Comparison of ENCODE assay signal across 8 mouse cellular contexts in genomic region chr1:36579974-36580383, GRCm38 (mm10). TPM values are rescaled to one million over a fixed set of nuclear protein-coding genes. Genes with fewer than 3 reads are reported as not detected.
DNase-seq lines count a peak whose midpoint lies in the region; ATAC-seq lines count a peak whose summit lies in the region.

No protein-coding gene starts in this region.

- H3K36me3 ChIP-seq in neural tube, embryonic 11.5 days (ENCODE audit: control insufficient read depth, insufficient read depth, low read length): no peaks in the 10 kb centered on the region
- H3K36me3 ChIP-seq in liver, embryonic 12.5 days: no peaks in the 10 kb centered on the region

- no peaks in the 10 kb centered on the region for H3K9me3 ChIP-seq in neural tube, embryonic 11.5 days (ENCODE audit: control insufficient read depth, low read length)
- H3K9me3 ChIP-seq in liver, embryonic 12.5 days (replicated peaks): no peaks in the 10 kb centered on the region

- no peaks in the 10 kb centered on the region for H3K27me3 ChIP-seq in neural tube, embryonic 11.5 days (ENCODE audit: control insufficient read depth, insufficient read depth, low read length)
- H3K27me3 ChIP-seq in liver, embryonic 12.5 days (replicated peaks): peaks cover 5% of the 10 kb centered on the region; the same call in 1 of the 2 replicates

- peak overlapping the region; percentile 27 for H3K4me2 ChIP-seq in neural tube, embryonic 11.5 days (ENCODE audit: low read depth)
- peak overlapping the region; percentile 74 for H3K4me2 ChIP-seq in liver, embryonic 12.5 days

- ATAC-seq in neural tube, embryonic 11.5 days (ENCODE audit: insufficient read depth, low FRiP score, low TSS enrichment): peak; percentile 42; the same call in 1 of the 2 replicates
- peak; percentile 22 for ATAC-seq in liver, embryonic 12.5 days

- peak overlapping the region; percentile 41 for H3K9ac ChIP-seq in neural tube, embryonic 11.5 days (ENCODE audit: low read length)
- H3K9ac ChIP-seq in liver, embryonic 12.5 days: peak overlapping the region; percentile 32; the same call in 1 of the 2 replicates

- peaks cover 16% of the 10 kb centered on the region for H3K4me1 ChIP-seq in neural tube, embryonic 11.5 days (ENCODE audit: control insufficient read depth, insufficient read depth, low read length)
- peaks cover 52% of the 10 kb centered on the region for H3K4me1 ChIP-seq in liver, embryonic 12.5 days

- peak overlapping the region; percentile 81 for H3K27ac ChIP-seq in neural tube, embryonic 11.5 days (ENCODE audit: low read depth, low read length)
- peak overlapping the region; percentile 74 for H3K27ac ChIP-seq in liver, embryonic 12.5 days

- WGBS in neural tube, embryonic 11.5 days: 28% methylated on average over 6 of the region's 6 CpGs
- 55% methylated on average over 6 of the region's 6 CpGs for WGBS in liver, embryonic 12.5 days (ENCODE audit: insufficient replicate concordance)

- DNase-seq in cerebellum, adult 11-12 months: peak; percentile 54
- DNase-seq in cerebellum, adult 9-10 months: no peak
- DNase-seq in neural tube, embryonic 11.5 days (ENCODE audit: low spot score): no peak
- no peak for DNase-seq in neural tube, embryonic 10.5 days (ENCODE audit: extremely low spot score, low spot score)
- peak; percentile 82 for DNase-seq in thymus, postnatal 14 days
- DNase-seq in spleen, postnatal 4 days (ENCODE audit: low spot score in 2 of 2): no peak
- no peak for DNase-seq in lung, postnatal 4 days

- H3K4me3 ChIP-seq in neural tube, embryonic 11.5 days (ENCODE audit: low read depth, low read length): no peak overlapping the region
- peak overlapping the region; percentile 39 for H3K4me3 ChIP-seq in liver, embryonic 12.5 days

RNA-seq across cellular contexts. Expression of gene Sema4c, which starts 21.8 kb away (rescaled TPM):
- 3.6 and 4.6 TPM in 2 replicates for polyA plus RNA-seq in neural tube, embryonic 11.5 days (2014; fragmentation: Nextera tagmentation; extraction: Ambion mirVana)
- polyA plus RNA-seq in liver, embryonic 12.5 days (2016; fragmentation: Nextera tagmentation; extraction: Ambion mirVana): 3.9 TPM in 2 replicates

RNA-seq across cellular contexts. Expression of gene Ankrd39, which starts 32.7 kb away (rescaled TPM):
- polyA plus RNA-seq in neural tube, embryonic 11.5 days (2014; fragmentation: Nextera tagmentation; extraction: Ambion mirVana): 15.3 and 16.2 TPM in 2 replicates
- polyA plus RNA-seq in liver, embryonic 12.5 days (2016; fragmentation: Nextera tagmentation; extraction: Ambion mirVana): 9.0 and 10.5 TPM in 2 replicates

RNA-seq across cellular contexts. Expression of gene Gm42417, which starts 40.8 kb away (rescaled TPM):
- polyA plus RNA-seq in neural tube, embryonic 11.5 days (2014; fragmentation: Nextera tagmentation; extraction: Ambion mirVana): 0.28 TPM in 1 of 2 replicates, not detected in the other
- 0.15 and 0.29 TPM in 2 replicates for polyA plus RNA-seq in liver, embryonic 12.5 days (2016; fragmentation: Nextera tagmentation; extraction: Ambion mirVana)

RNA-seq across cellular contexts. Expression of gene Ankrd23, which starts 43.3 kb away (rescaled TPM):
- polyA plus RNA-seq in neural tube, embryonic 11.5 days (2014; fragmentation: Nextera tagmentation; extraction: Ambion mirVana): 7.1 and 7.2 TPM in 2 replicates
- polyA plus RNA-seq in liver, embryonic 12.5 days (2016; fragmentation: Nextera tagmentation; extraction: Ambion mirVana): 4.0 and 6.9 TPM in 2 replicates

Comparison
In these comparisons a context has a peak if more than half of its experiments do, and no peak if none do; other contexts are left out.
1. DNase-seq: peak in cerebellum, adult 11-12 months (single experiment) and thymus, postnatal 14 days (single experiment); none in cerebellum, adult 9-10 months (single experiment), neural tube, embryonic 11.5 days (single experiment), neural tube, embryonic 10.5 days (single experiment), spleen, postnatal 4 days (0 of 2) and lung, postnatal 4 days (0 of 2).